Mouse (Mus musculus) E14TG2a.4 (cell line): ENCODE data around the gene Nucks1.
"Not testable (repeated sequence)": the region's sequence is repeated elsewhere in the genome, so short reads cannot be mapped to it uniquely, and the experiment has no call there.

Experiments
- CTCF ChIP-seq: conservative IDR thresholded peaks from 2 replicates; pipeline ENCODE4 v1.5.1; 2014; ENCODE audit warnings: low read length
- NANOG ChIP-seq: IDR thresholded peaks from 2 replicates; pipeline ENCODE4 v1.6.1; 2014; ENCODE audit warnings: borderline replicate concordance, low read length, mixed read lengths
- POU5F1 ChIP-seq: IDR thresholded peaks from 2 replicates; pipeline ENCODE4 v1.6.1; 2014; ENCODE audit warnings: low read length, borderline replicate concordance

GRCm38 (mm10) chr1:131909236-131909635, 1.1 kb upstream of the Nucks1 start:
- TF ChIP-seq CTCF, NANOG, POU5F1: not testable (repeated sequence)
